Mouse (Mus musculus) neural tube, embryonic 12.5 days (tissue): ENCODE data around the gene Nfib. TPM values are rescaled to one million over a fixed set of nuclear protein-coding genes. Genes with fewer than 3 reads are reported as not detected.

ENCODE experiments used
- ATAC-seq: fragments of 200-750 bp; cut with Nextera tagmentation; 2 replicates; pipeline ENCODE4 v1.8.0; 2017; ENCODE audit warnings: low read depth, mild to moderate bottlenecking, moderate TSS enrichment, moderate library complexity; ENCODE audit not compliant: low FRiP score
- H3K27ac ChIP-seq: fragments of 300-500 bp; sonication (generic); 2 replicates; pipeline ENCODE4 v1.5.1; 2016
- H3K27me3 ChIP-seq: fragments of 300-500 bp; sonication (generic); replicated peaks from 2 replicates; pipeline ENCODE4 v1.6.1; 2016; ENCODE audit warnings: mild to moderate bottlenecking
- H3K36me3 ChIP-seq: fragments of 300-500 bp; sonication (generic); 2 replicates; pipeline ENCODE4 v1.6.1; 2016; ENCODE audit warnings: mild to moderate bottlenecking
- H3K4me1 ChIP-seq: fragments of 300-500 bp; sonication (generic); 2 replicates; pipeline ENCODE4 v1.6.1; 2016
- H3K4me2 ChIP-seq: fragments of 300-500 bp; sonication (generic); replicated peaks from 2 replicates; pipeline ENCODE4 v1.6.1; 2016; ENCODE audit warnings: mild to moderate bottlenecking
- H3K4me3 ChIP-seq: fragments of 300-500 bp; sonication (generic); 2 replicates; pipeline ENCODE4 v1.5.1; 2016
- H3K9ac ChIP-seq: fragments of 300-500 bp; sonication (generic); 2 replicates; pipeline ENCODE4 v1.6.1; 2016; ENCODE audit warnings: mild to moderate bottlenecking
- H3K9me3 ChIP-seq: fragments of 300-500 bp; sonication (generic); 2 replicates; pipeline ENCODE4 v1.6.1; 2016; ENCODE audit warnings: mild to moderate bottlenecking
- WGBS: fragments of 180-500 bp; shearing (Covaris S2); methylation state at CpG from one replicate; pipeline ENCODE4 v1.1.7; 2016; 5-methylcytosine and 5-hydroxymethylcytosine counted together
- polyA plus RNA-seq: library from polyadenylated mRNA; unstranded; fragments of >200 nt; fragmentation: Nextera tagmentation; extraction: Ambion mirVana; gene quantifications from 2 replicates; pipeline ENCODE4 v1.2.1, GENCODE M21; 2016

Nfib gene
- polyA plus RNA-seq, 1 experiment from 2014 or later: 51.0 TPM

DNA sequence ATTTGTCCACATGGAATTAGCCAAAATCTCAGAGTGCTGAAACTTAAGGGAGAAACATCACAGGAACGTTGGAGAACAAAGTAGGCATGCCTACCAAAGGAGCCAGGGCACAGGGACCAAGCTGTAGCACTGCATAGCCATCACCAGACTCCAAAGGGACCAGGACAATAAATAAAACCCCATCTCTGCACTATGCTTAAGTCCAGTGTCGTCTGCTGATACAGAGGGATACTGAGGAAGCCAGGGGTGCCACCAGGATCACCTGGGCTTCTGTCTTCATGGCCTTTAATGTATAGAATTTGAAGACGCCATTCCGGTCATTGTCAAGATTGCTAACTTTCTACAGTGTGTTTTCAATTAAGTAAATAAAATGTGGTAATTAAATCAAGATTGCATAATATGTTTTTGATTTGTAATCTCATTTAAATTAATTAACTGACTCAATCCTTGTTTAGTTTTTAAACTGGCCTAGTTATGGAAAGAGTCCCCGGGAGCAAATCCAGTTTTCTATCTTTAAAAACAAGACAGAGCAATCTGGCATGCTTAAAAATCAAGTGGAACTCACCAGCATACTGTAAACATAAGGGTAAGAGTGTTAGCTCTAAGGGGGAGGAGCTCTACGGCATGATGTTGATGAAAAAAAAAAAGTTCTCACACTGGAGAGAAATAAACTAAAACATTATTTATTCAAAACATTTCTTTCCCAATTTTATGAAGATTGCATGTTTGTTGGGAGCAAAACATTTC lies 313.7 kb downstream of the Nfib start:
- H3K4me3 ChIP-seq: no peak overlapping the region
- H3K27me3 ChIP-seq: no peaks in the 10 kb centered on the region
- no peak for ATAC-seq
- H3K36me3 ChIP-seq: no peaks in the 10 kb centered on the region
- H3K4me2 ChIP-seq: no peak overlapping the region
- H3K27ac ChIP-seq: no peak overlapping the region
- no peaks in the 10 kb centered on the region for H3K4me1 ChIP-seq
- no peaks in the 10 kb centered on the region for H3K9me3 ChIP-seq
- no peak overlapping the region for H3K9ac ChIP-seq
- WGBS: 88% methylated on average over 6 of the region's 6 CpGs

- Histone ChIP-seq H3K9me3 (no peaks in the 10 kb centered on the region), H3K4me1 (no peaks in the 10 kb centered on the region), H3K36me3 (no peaks in the 10 kb centered on the region), H3K9ac (no peak overlapping the region), H3K4me2 (no peak overlapping the region), H3K4me3 (no peak overlapping the region), H3K27ac (no peak overlapping the region), H3K27me3 (no peaks in the 10 kb centered on the region)
- ATAC-seq: no peak
- 62% methylated on average over 2 of the region's 2 CpGs for WGBS
These were observed 315.0 kb downstream of the Nfib start for GRCm38 (mm10) chr4:82390545-82390944.

DNA sequence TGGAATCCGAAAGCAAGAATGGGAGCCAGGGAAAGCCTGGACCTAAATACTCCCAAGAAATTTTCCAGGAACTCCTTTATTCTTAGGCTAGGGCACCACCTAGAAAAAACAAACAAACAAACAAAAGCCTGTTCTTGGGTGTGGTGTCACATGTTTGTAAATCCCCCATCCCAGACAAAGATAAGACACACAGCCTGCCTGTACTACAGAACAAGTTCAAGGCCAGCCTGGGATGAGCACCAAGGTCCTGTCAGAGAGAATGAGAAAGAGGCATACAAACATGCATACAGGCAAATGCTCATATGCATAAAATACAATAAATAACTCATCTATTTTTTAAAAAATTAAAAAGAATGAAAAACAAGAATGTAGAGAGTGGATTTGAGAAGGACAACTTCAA lies 315.7 kb downstream of the Nfib start:
- no peak for ATAC-seq
- 91% methylated on average over 1 of the region's 1 CpGs for whole genome bisulfite sequencing
- H3K4me3 ChIP-seq: no peak overlapping the region
- H3K36me3 ChIP-seq: no peaks in the 10 kb centered on the region
- no peaks in the 10 kb centered on the region for H3K9me3 ChIP-seq
- H3K4me1 ChIP-seq: no peaks in the 10 kb centered on the region
- H3K4me2 ChIP-seq: no peak overlapping the region
- H3K9ac ChIP-seq: no peak overlapping the region
- H3K27ac ChIP-seq: no peak overlapping the region
- no peaks in the 10 kb centered on the region for H3K27me3 ChIP-seq

DNA sequence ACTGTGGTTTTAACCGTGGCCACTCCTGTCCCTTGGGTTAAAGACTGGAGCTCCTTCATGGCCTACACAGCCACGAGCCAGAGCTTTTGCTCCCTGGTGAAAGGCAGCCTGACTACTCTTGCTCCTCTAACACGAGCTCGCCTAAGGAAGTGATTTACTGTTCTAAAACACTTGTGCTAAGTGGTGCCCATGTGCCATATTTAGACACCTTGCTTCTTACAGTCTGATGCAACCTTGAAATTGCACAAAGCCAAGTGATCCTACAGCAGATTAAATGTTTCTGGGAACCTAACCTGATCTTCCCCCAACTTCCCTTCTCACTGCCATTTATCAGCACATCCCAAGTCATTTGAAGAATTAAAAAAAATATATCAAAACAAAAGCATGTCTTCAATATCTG lies 317.9 kb downstream of the Nfib start:
- Histone ChIP-seq H3K9me3 (no peaks in the 10 kb centered on the region), H3K9ac (no peak overlapping the region), H3K4me3 (no peak overlapping the region), H3K36me3 (no peaks in the 10 kb centered on the region), H3K27ac (no peak overlapping the region), H3K4me2 (no peak overlapping the region), H3K27me3 (no peaks in the 10 kb centered on the region), H3K4me1 (0 out of 2 replicates have a peak, but pooled peaks cover 7% of the 10 kb centered on the region)
- 83% methylated on average over 4 of the region's 4 CpGs for WGBS
- no peak for ATAC-seq

GRCm38 (mm10) chr4:82386222-82386993 lies 319.1 kb downstream of the Nfib start:
- 79% methylated on average over 4 of the region's 4 CpGs for WGBS
- no peak for ATAC-seq
- no peaks in the 10 kb centered on the region for H3K36me3 ChIP-seq

GRCm38 (mm10) chr4:82385638-82386037 lies 319.9 kb downstream of the Nfib start:
- H3K27ac ChIP-seq: no peak overlapping the region
- no peaks in the 10 kb centered on the region for H3K9me3 ChIP-seq
- 86% methylated on average over 4 of the region's 4 CpGs for WGBS

More at GRCm38 (mm10) chr4:82386222-82386993, 319.1 kb downstream of the Nfib start:
- Histone ChIP-seq H3K27me3 (no peaks in the 10 kb centered on the region), H3K9ac (no peak overlapping the region), H3K27ac (no peak overlapping the region), H3K4me2 (no peak overlapping the region), H3K4me1 (0 out of 2 replicates have a peak, but pooled peaks cover 7% of the 10 kb centered on the region), H3K4me3 (no peak overlapping the region), H3K9me3 (no peaks in the 10 kb centered on the region)

DNA sequence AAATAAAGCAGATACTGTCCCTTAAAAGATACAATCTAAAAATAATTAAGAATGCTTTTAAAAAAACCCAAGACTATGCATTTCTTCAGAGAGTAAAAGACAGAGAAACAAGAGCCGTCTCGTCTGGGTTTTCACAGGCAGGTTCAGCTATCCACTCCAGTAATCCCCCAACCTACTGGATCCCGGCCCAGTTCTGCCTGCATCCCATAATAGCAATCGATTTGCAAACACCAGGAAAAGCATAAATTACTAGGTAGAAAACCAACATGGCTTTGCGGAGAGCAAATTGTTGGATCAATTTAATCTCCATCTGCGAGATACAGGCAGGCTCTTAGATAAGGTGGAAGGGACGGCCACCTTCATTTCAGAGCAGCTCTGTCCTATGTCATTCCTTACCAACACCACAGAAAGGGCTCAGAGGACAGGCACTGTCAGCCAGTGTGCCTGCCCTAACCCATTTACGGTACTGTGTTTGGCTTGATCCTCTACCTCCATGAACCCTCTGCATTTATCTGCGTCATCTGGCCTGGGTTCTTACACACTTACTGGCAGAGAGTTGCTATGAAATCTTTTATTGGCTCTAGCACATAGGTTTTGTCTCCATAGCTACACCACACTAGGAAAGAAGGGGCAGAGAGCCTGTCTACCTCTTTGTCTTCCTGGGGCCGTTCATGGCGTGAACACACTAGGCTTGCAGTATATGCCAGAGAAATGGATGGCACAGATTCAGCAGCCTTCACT lies 321.4 kb downstream of the Nfib start:
- H3K36me3 ChIP-seq: no peaks in the 10 kb centered on the region
- peak; percentile 44 for ATAC-seq
- no peak overlapping the region for H3K9ac ChIP-seq
- no peak overlapping the region for H3K4me3 ChIP-seq
- H3K27ac ChIP-seq: no peak overlapping the region
- no peaks in the 10 kb centered on the region for H3K27me3 ChIP-seq
- 0 out of 2 replicates have a peak, but pooled peaks cover 7% of the 10 kb centered on the region for H3K4me1 ChIP-seq
- H3K9me3 ChIP-seq: no peaks in the 10 kb centered on the region
- no peak overlapping the region for H3K4me2 ChIP-seq
- 78% methylated on average over 11 of the region's 11 CpGs for WGBS

More at GRCm38 (mm10) chr4:82385638-82386037, 319.9 kb downstream of the Nfib start:
- Histone ChIP-seq H3K27me3 (no peaks in the 10 kb centered on the region), H3K4me3 (no peak overlapping the region), H3K36me3 (no peaks in the 10 kb centered on the region), H3K4me2 (no peak overlapping the region), H3K4me1 (0 out of 2 replicates have a peak, but pooled peaks cover 7% of the 10 kb centered on the region), H3K9ac (no peak overlapping the region)
- ATAC-seq: no peak

GRCm38 (mm10) chr4:82383346-82383745 lies 322.2 kb downstream of the Nfib start:
- Histone ChIP-seq H3K27ac (no peak overlapping the region), H3K4me2 (no peak overlapping the region), H3K9me3 (no peaks in the 10 kb centered on the region), H3K27me3 (no peaks in the 10 kb centered on the region), H3K4me1 (0 out of 2 replicates have a peak, but pooled peaks cover 7% of the 10 kb centered on the region), H3K9ac (no peak overlapping the region), H3K36me3 (no peaks in the 10 kb centered on the region), H3K4me3 (no peak overlapping the region)
- no peak for ATAC-seq
- WGBS: 71% methylated on average over 8 of the region's 8 CpGs

GRCm38 (mm10) chr4:82381786-82382185 lies 323.8 kb downstream of the Nfib start:
- Histone ChIP-seq H3K4me1 (0 out of 2 replicates have a peak, but pooled peaks cover 7% of the 10 kb centered on the region), H3K9me3 (no peaks in the 10 kb centered on the region), H3K4me3 (no peak overlapping the region), H3K9ac (no peak overlapping the region), H3K36me3 (no peaks in the 10 kb centered on the region), H3K27ac (no peak overlapping the region), H3K4me2 (no peak overlapping the region), H3K27me3 (no peaks in the 10 kb centered on the region)
- ATAC-seq: no peak
- 55% methylated on average over 1 of the region's 1 CpGs for WGBS

- ATAC-seq: no peak
- Histone ChIP-seq H3K27me3 (no peaks in the 10 kb centered on the region), H3K4me2 (no peak overlapping the region), H3K27ac (no peak overlapping the region), H3K9ac (no peak overlapping the region), H3K4me3 (no peak overlapping the region), H3K36me3 (no peaks in the 10 kb centered on the region), H3K4me1 (0 out of 2 replicates have a peak, but pooled peaks cover 7% of the 10 kb centered on the region), H3K9me3 (no peaks in the 10 kb centered on the region)
These were observed 325.0 kb downstream of the Nfib start for GRCm38 (mm10) chr4:82380578-82380977.

DNA sequence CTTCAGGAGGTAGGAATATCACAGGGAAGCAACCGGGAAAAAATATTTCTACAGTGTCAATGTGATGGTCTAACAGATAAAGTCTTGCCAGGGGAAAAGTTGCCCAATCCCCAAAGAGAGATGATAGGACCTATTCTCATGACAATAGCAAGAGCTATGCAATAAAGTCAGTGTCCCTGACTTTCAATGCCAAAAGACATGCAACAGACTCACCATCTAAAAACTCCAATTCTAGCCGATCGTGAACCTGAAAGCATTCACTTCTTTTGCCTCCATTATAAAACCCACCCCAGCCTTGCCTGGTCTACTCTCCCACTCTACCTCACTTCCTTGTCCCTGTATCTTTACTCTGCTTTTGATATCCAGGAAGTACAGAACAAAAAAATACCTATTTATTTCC lies 327.5 kb downstream of the Nfib start:
- no peak overlapping the region for H3K4me2 ChIP-seq

DNA sequence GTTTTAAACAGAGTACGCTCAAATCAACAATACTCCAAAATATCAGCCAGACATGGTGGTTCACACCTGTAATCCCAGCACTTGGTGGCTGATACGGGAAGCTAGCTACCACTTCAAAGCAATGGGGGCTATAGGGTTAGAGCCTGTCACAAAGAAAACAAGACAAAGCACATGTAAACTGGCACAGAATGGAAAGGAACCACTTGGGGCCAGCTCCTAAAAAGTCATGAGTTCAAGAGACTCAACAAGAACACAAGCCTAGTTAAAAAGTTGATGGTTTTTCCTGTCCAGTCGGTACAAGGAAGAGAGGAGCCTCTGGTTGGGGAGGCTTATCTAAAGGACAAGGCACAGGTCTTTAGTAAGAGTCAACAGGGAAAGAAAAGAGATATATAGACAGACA lies 327.9 kb downstream of the Nfib start:
- H3K27me3 ChIP-seq: no peaks in the 10 kb centered on the region
- WGBS: 92% methylated on average over 3 of the region's 3 CpGs
- H3K27ac ChIP-seq: no peak overlapping the region
- no peaks in the 10 kb centered on the region for H3K36me3 ChIP-seq
- H3K4me1 ChIP-seq: no peaks in the 10 kb centered on the region
- no peak overlapping the region for H3K4me3 ChIP-seq
- no peak overlapping the region for H3K9ac ChIP-seq
- no peak overlapping the region for H3K4me2 ChIP-seq
- ATAC-seq: no peak
- no peaks in the 10 kb centered on the region for H3K9me3 ChIP-seq

More for the DNA sequence above, 327.5 kb downstream of the Nfib start:
- Histone ChIP-seq H3K4me1 (no peaks in the 10 kb centered on the region), H3K9me3 (no peaks in the 10 kb centered on the region), H3K27ac (no peak overlapping the region), H3K27me3 (no peaks in the 10 kb centered on the region), H3K4me3 (no peak overlapping the region), H3K36me3 (no peaks in the 10 kb centered on the region), H3K9ac (no peak overlapping the region)
- WGBS: 98% methylated on average over 3 of the region's 3 CpGs
- no peak for ATAC-seq
